Mouse (Mus musculus) forebrain, embryonic 14.5 days (tissue): Measurements from ENCODE around the gene Prss1. TPM values are rescaled to one million over a fixed set of nuclear protein-coding genes. Genes with fewer than 3 reads are reported as not detected.
"Not testable (repeated sequence)": the region's sequence is repeated elsewhere in the genome, so short reads cannot be mapped to it uniquely, and the experiment has no call there.

Source experiments
- ATAC-seq: fragments of 200-750 bp; cut with Nextera tagmentation; 2 replicates; pipeline ENCODE4 v1.8.0; 2017; ENCODE audit warnings: mild to moderate bottlenecking, moderate library complexity
- DNase-seq: peaks from one replicate; pipeline ENCODE4 v3.0.0-alpha.2; 2015; ENCODE audit warnings: low spot score
- H3K27ac ChIP-seq: fragments of 300-500 bp; sonication (generic); 2 replicates; pipeline ENCODE4 v1.5.1; 2014; ENCODE audit warnings: low read depth, mild to moderate bottlenecking, control low read depth, low read length, moderate library complexity
- H3K27me3 ChIP-seq: fragments of 300-500 bp; sonication (generic); replicated peaks from 2 replicates; pipeline ENCODE4 v1.6.1; 2014; ENCODE audit warnings: low read length, control low read depth, mixed read lengths; ENCODE audit not compliant: control insufficient read depth, insufficient read depth
- H3K36me3 ChIP-seq: fragments of 300-500 bp; sonication (generic); 2 replicates; pipeline ENCODE4 v1.6.1; 2014; ENCODE audit warnings: low read length, control low read depth; ENCODE audit not compliant: control insufficient read depth, insufficient read depth
- H3K4me1 ChIP-seq: fragments of 300-500 bp; sonication (generic); 2 replicates; pipeline ENCODE4 v1.6.1; 2014; ENCODE audit warnings: antibody characterized with exemption, low read length, control low read depth; ENCODE audit not compliant: control insufficient read depth, insufficient read depth
- H3K4me2 ChIP-seq: fragments of 300-500 bp; sonication (generic); 2 replicates; pipeline ENCODE4 v1.6.1; 2014; ENCODE audit warnings: mild to moderate bottlenecking, control low read depth, low read length
- H3K4me3 ChIP-seq: fragments of 300-500 bp; sonication (generic); 2 replicates; pipeline ENCODE4 v1.5.1; 2014; ENCODE audit warnings: low read depth, low read length, control low read depth
- H3K9ac ChIP-seq: fragments of 300-500 bp; sonication (generic); 2 replicates; pipeline ENCODE4 v1.6.1; 2014; ENCODE audit warnings: mild to moderate bottlenecking, low read length, control low read depth, moderate library complexity
- H3K9me3 ChIP-seq: fragments of 300-500 bp; sonication (generic); replicated peaks from 2 replicates; pipeline ENCODE4 v1.6.1; 2016; ENCODE audit warnings: low read length, control low read depth, mixed read lengths; ENCODE audit not compliant: control insufficient read depth
- WGBS: fragments of 180-500 bp; shearing (Covaris S2); extraction: QIAGEN DNeasy Blood & Tissue Kit; methylation state at CpG from one replicate; pipeline ENCODE4 v1.1.7; 2014; 5-methylcytosine and 5-hydroxymethylcytosine counted together
- polyA plus RNA-seq: library from polyadenylated mRNA; unstranded; fragments of >200 nt; fragmentation: Nextera tagmentation; extraction: Ambion mirVana; gene quantifications from 2 replicates; pipeline ENCODE4 v1.2.1, GENCODE M21; 2014

The Prss1 gene
- polyA plus RNA-seq, result not detected in 2 replicates

GRCm38 (mm10) chr6:41458632-41459031 lies at the start of gene Prss1:
Gene Prss1 (plus strand): TSS chr6:41458932.
- not testable (repeated sequence) for H3K27me3 ChIP-seq, H3K4me3 ChIP-seq, H3K27ac ChIP-seq, H3K9ac ChIP-seq, DNase-seq, H3K4me2 ChIP-seq, H3K4me1 ChIP-seq, ATAC-seq, H3K9me3 ChIP-seq, H3K36me3 ChIP-seq

GRCm38 (mm10) chr6:41442261-41442660 lies 16.5 kb upstream of the Prss1 start:
- not testable (repeated sequence) for ATAC-seq, DNase-seq, H3K4me3 ChIP-seq, H3K4me1 ChIP-seq, H3K27me3 ChIP-seq, H3K27ac ChIP-seq, H3K9me3 ChIP-seq, H3K36me3 ChIP-seq, H3K4me2 ChIP-seq, H3K9ac ChIP-seq
- WGBS, result 89% methylated on average over 2 of the region's 2 CpGs

GRCm38 (mm10) chr6:41446045-41446444 lies 12.7 kb upstream of the Prss1 start, which contains the start of gene Gm10334:
Gene Gm10334 (minus strand): TSS chr6:41446145.
- not testable (repeated sequence) for DNase-seq, H3K36me3 ChIP-seq, H3K4me2 ChIP-seq, H3K9me3 ChIP-seq, H3K4me3 ChIP-seq, ATAC-seq, H3K9ac ChIP-seq, H3K27ac ChIP-seq, H3K27me3 ChIP-seq, H3K4me1 ChIP-seq

GRCm38 (mm10) chr6:41499374-41499773 lies 40.6 kb downstream of the Prss1 start:
- WGBS, result 87% methylated on average over 3 of the region's 3 CpGs
- ATAC-seq, result no peak
- Histone ChIP-seq H3K27ac (no peak overlapping the region), H3K4me3 (no peak overlapping the region), H3K36me3 (no peaks in the 10 kb centered on the region), H3K4me1 (no peaks in the 10 kb centered on the region), H3K4me2 (no peak overlapping the region), H3K9ac (no peak overlapping the region), H3K27me3 (no peaks in the 10 kb centered on the region), H3K9me3 (no peaks in the 10 kb centered on the region)
- DNase-seq, result no peak

- Histone ChIP-seq H3K27ac (no peak overlapping the region), H3K9ac (no peak overlapping the region), H3K4me2 (no peak overlapping the region), H3K4me1 (no peaks in the 10 kb centered on the region), H3K36me3 (no peaks in the 10 kb centered on the region), H3K4me3 (no peak overlapping the region), H3K27me3 (no peaks in the 10 kb centered on the region), H3K9me3 (no peaks in the 10 kb centered on the region)
- WGBS, result 89% methylated on average over 2 of the region's 2 CpGs
- DNase-seq (no peak), ATAC-seq (no peak)
Observed at GRCm38 (mm10) chr6:41504915-41505314, 46.2 kb downstream of the Prss1 start.

- no peaks in the 10 kb centered on the region for H3K27me3 ChIP-seq
- no peak for ATAC-seq
Observed at GRCm38 (mm10) chr6:41505323-41505722, 46.6 kb downstream of the Prss1 start.

More at GRCm38 (mm10) chr6:41505323-41505722, 46.6 kb downstream of the Prss1 start:
- WGBS, result 76% methylated on average over 6 of the region's 6 CpGs
- H3K9ac ChIP-seq, result no peak overlapping the region
- H3K4me3 ChIP-seq, result no peak overlapping the region
- H3K27ac ChIP-seq, result no peak overlapping the region
- H3K4me2 ChIP-seq, result no peak overlapping the region
- H3K4me1 ChIP-seq, result no peaks in the 10 kb centered on the region
- no peaks in the 10 kb centered on the region for H3K9me3 ChIP-seq
- H3K36me3 ChIP-seq, result no peaks in the 10 kb centered on the region
- no peak for DNase-seq

Other genes with a start within 250 kb of the Prss1 start
- not detected in 2 replicates for gene Try4, start 156.7 kb upstream of the Prss1 start, polyA plus RNA-seq
- gene Try5, start 142.1 kb upstream of the Prss1 start, polyA plus RNA-seq, result 0.47 and 0.60 TPM in 2 replicates
- gene Try10, start 104.8 kb upstream of the Prss1 start, polyA plus RNA-seq, result not detected in 2 replicates
- not detected in 2 replicates for gene Prss3, start 81.3 kb upstream of the Prss1 start, polyA plus RNA-seq
- not detected in 2 replicates for gene Gm5771, start 66.6 kb upstream of the Prss1 start, polyA plus RNA-seq
- not detected in 2 replicates for gene Gm10334, start 12.8 kb upstream of the Prss1 start, polyA plus RNA-seq
- gene Prss2, start 62.9 kb downstream of the Prss1 start, polyA plus RNA-seq, result not detected in 2 replicates
- 20.2 and 24.7 TPM in 2 replicates for gene Ephb6, start 146.6 kb downstream of the Prss1 start, polyA plus RNA-seq
- 0.54 and 0.55 TPM in 2 replicates for gene Trpv6, start 177.5 kb downstream of the Prss1 start, polyA plus RNA-seq
- gene Trpv5, start 221.8 kb downstream of the Prss1 start, polyA plus RNA-seq, result not detected in 2 replicates
- not detected in 2 replicates for gene Llcfc1, start 225.5 kb downstream of the Prss1 start, polyA plus RNA-seq
- 0.30 and 0.56 TPM in 2 replicates for gene Kel, start 245.4 kb downstream of the Prss1 start, polyA plus RNA-seq